ENCODE assay signal across 8 mouse cellular contexts in the genomic region with DNA sequence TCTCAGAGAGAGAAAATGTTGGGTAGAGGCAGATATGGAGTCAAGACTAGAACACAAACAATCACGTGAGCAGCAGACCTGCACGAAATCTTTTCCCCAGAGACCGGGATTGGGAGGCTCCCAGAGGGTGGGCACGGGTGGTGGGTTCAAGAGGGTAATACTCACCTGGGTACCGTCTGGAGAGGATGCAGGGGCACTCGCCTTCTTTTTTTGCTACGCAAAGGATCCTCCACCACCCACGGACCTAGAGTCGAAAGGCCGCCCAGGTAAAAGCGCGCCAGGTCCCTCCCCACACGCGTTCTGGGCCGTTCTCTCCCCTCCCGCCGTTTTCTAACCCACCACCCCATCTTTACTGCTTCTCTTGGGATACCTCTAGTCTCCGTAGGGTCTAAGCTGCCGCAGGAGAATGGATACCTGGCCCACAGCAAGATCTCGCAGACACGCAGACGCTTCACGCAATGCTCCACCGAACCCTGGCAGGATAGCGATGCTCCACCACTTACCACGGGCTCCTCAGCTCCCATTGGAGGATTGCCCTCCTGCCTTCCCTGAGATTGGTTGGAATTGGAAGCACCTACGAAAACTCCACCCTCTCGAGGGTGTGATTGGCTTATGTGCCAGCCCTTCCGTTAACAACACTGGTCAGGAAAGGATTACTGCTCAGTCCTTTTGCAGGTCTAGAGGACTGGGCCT. TPM values are rescaled to one million over a fixed set of nuclear protein-coding genes. Genes with fewer than 3 reads are reported as not detected.
A peak's percentile ranks its signal among the peaks of the same experiment; 100 is the strongest.
DNase-seq lines count a peak whose midpoint lies in the region; ATAC-seq and TF ChIP-seq lines count a peak whose summit lies in the region.

A gene (minus strand): TSS at position 500 of the 693 bp plus-strand sequence.

- peak; percentile 88 for DNase-seq in adrenal gland, adult 2 months
- DNase-seq in embryo, embryonic 10 days (ENCODE audit: low spot score): peak; percentile 85
- DNase-seq in gastrocnemius, adult 8-10 months (ENCODE audit: low spot score in 2 of 2): peak; percentile 64 to 75
- DNase-seq in hindbrain, postnatal 0 days (ENCODE audit: low spot score): peak; percentile 90
- DNase-seq in left cerebral cortex, adult 18-20 months (ENCODE audit: low spot score in 2 of 2): peak; percentile 56 to 79
- peak; percentile 78 to 82 for DNase-seq in lung, postnatal 4 days
- DNase-seq in right cerebral cortex, adult 18-20 months: peak; percentile 88
- DNase-seq in urinary bladder, postnatal 25 days (ENCODE audit: low spot score): peak; percentile 46

- H3K4me3 ChIP-seq in hindbrain, postnatal 0 days (ENCODE audit: low read length): peak within 1 kb of the TSS; percentile 53

- no peaks in the 10 kb centered on the region for H3K4me1 ChIP-seq in hindbrain, postnatal 0 days (ENCODE audit: insufficient read depth, low read length)

- 27% methylated on average over 29 of the region's 29 CpGs for WGBS in hindbrain, postnatal 0 days

- no peaks in the 10 kb centered on the region for H3K9me3 ChIP-seq in hindbrain, postnatal 0 days (ENCODE audit: low read length)

- no peak for TF ChIP-seq CTCF in hindbrain, postnatal 0 days (IDR thresholded peaks at IDR 0.05; ENCODE audit: low read depth)

- H3K27me3 ChIP-seq in hindbrain, postnatal 0 days (ENCODE audit: insufficient read depth, low read length): no peaks in the 10 kb centered on the region

- H3K36me3 ChIP-seq in hindbrain, postnatal 0 days (ENCODE audit: insufficient read depth, low read length): no peaks in the 10 kb centered on the region

- peak within 1 kb of the TSS; percentile 71; the same call in 1 of the 2 replicates for H3K27ac ChIP-seq in hindbrain, postnatal 0 days

- peak within 1 kb of the TSS; percentile 68 for H3K9ac ChIP-seq in hindbrain, postnatal 0 days (replicated peaks; ENCODE audit: low read length)

- ATAC-seq in hindbrain, postnatal 0 days: peak; percentile 99

- H3K4me2 ChIP-seq in hindbrain, postnatal 0 days (ENCODE audit: low read depth, low read length): peak within 1 kb of the TSS; percentile 60

RNA-seq across cellular contexts. Expression of the gene that starts here (rescaled TPM):
- total RNA-seq in adrenal gland, adult 2 months (2021): 10 to 100 TPM in 1 of 2 experiments, 1 to 10 TPM in 1; 9.0 to 12.0 TPM
- polyA plus RNA-seq in adrenal gland, adult 2 months (2012; rRNA removed): 5.1 and 6.5 TPM in 2 replicates
- 1 to 10 TPM; 1.2 to 4.0 (median 2.4) TPM for total RNA-seq in gastrocnemius, adult 8-10 months (2022)
- total RNA-seq in hindbrain, postnatal 0 days (2014; rRNA removed): 6.8 and 21.7 TPM in 2 replicates
- 21.3 and 22.7 TPM in 2 replicates for polyA plus RNA-seq in hindbrain, postnatal 0 days (2015; fragmentation: Nextera tagmentation; extraction: Ambion mirVana)
- total RNA-seq in left cerebral cortex, adult 18-20 months (2021): 10 to 100 TPM; 56.0 to 60.3 TPM

Comparison
In these comparisons a context has a peak if more than half of its experiments do, and no peak if none do; other contexts are left out.
1. Peak in every context shown above with its lines: DNase-seq, ATAC-seq, H3K4me3 ChIP-seq and H3K27ac ChIP-seq.